ENCODE assay signal across 10 mouse cellular contexts in the genomic region with DNA sequence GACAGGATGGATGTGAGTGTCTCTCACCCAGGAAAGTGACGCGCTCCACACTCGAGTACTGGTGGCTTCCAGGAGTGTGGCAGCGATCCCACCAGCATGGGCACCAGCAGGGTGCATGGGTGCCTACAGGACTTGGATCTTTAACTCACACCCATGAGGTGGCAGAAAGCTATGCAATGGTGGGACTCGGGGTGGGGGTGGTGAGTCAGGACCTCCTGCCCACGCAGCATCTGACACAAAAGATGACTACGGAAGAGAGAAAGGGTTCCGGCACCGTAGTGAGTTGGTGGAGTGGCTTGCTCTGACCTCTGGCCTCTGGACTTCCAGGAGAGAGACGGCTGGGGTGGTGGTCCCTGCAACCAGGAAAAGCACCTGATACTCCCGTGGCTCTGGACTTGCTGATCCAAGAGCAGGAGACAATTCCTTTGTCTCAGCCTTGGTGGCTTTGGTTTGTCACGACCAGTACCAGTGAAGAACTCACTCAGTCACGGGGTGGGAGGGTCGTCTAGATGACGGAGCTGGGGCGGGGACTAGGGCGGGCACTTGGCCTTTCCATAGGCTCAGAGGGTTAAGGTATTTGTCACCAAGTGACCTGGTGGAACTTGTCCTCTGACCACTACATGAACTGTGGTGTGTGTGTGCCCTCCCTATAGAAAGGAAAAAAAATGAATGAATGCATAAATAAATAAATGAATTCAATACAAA. TPM values are rescaled to one million over a fixed set of nuclear protein-coding genes. Genes with fewer than 3 reads are reported as not detected.
DNase-seq lines count a peak whose midpoint lies in the region; ATAC-seq and TF ChIP-seq lines count a peak whose summit lies in the region.
"Had no signal": no experiment of that assay in that cellular context is flagged by ENCODE, and none has a peak within 500 bp of the region (broad histone marks: within the 10 kb centered on the region; RNA-seq: fewer than 3 reads in every experiment).

No protein-coding gene starts in this region.

- no peaks in the 10 kb centered on the region for H3K27me3 ChIP-seq in heart, postnatal 0 days (ENCODE audit: control insufficient read depth, insufficient read depth, low read length)
- H3K27me3 ChIP-seq in neural tube, embryonic 15.5 days (replicated peaks) = no peaks in the 10 kb centered on the region

- TF ChIP-seq EP300 in heart, postnatal 0 days (IDR thresholded peaks at IDR 0.05; ENCODE audit: low read depth) = no peak

- no peak for TF ChIP-seq CTCF in heart, postnatal 0 days (IDR thresholded peaks at IDR 0.05; ENCODE audit: low read depth)

- ATAC-seq in heart, postnatal 0 days (ENCODE audit: insufficient read depth, low read depth) = no peak
- no peak for ATAC-seq in neural tube, embryonic 15.5 days (ENCODE audit: low FRiP score)
- ATAC-seq: intestine, postnatal 0 days had no signal

- no peaks in the 10 kb centered on the region for H3K9me3 ChIP-seq in heart, postnatal 0 days (replicated peaks; ENCODE audit: control insufficient read depth, low read length)
- H3K9me3 ChIP-seq in neural tube, embryonic 15.5 days (replicated peaks) = no peaks in the 10 kb centered on the region

- H3K4me3 ChIP-seq in heart, postnatal 0 days (ENCODE audit: low read depth, low read length) = no peak overlapping the region
- H3K4me3 ChIP-seq in neural tube, embryonic 15.5 days (replicated peaks) = no peak overlapping the region

- peak; percentile 2 for DNase-seq in adrenal gland, postnatal 14 days
- no peak for DNase-seq in adrenal gland, adult 2 months
- DNase-seq in heart, postnatal 0 days (ENCODE audit: low spot score) = no peak
- DNase-seq in heart, postnatal 14 days = no peak
- DNase-seq in thymus, postnatal 4 days = peak; percentile 21
- DNase-seq in thymus, postnatal 14 days = no peak
- DNase-seq in yolk sac, embryonic 10.5 days (ENCODE audit: low spot score) = peak; percentile 91

- H3K36me3 ChIP-seq in heart, postnatal 0 days (replicated peaks; ENCODE audit: control insufficient read depth, insufficient read depth, low read length) = no peaks in the 10 kb centered on the region
- no peaks in the 10 kb centered on the region for H3K36me3 ChIP-seq in neural tube, embryonic 15.5 days

- H3K9ac ChIP-seq in heart, postnatal 0 days (replicated peaks; ENCODE audit: low read depth, low read length) = no peak overlapping the region
- H3K9ac ChIP-seq in neural tube, embryonic 15.5 days (replicated peaks) = no peak overlapping the region

- WGBS in heart, postnatal 0 days = 56% methylated on average over 17 of the region's 17 CpGs
- WGBS in neural tube, embryonic 15.5 days = 64% methylated on average over 17 of the region's 17 CpGs

- H3K4me2 ChIP-seq in heart, postnatal 0 days (ENCODE audit: low read depth, low read length) = no peak overlapping the region
- no peak overlapping the region for H3K4me2 ChIP-seq in neural tube, embryonic 15.5 days

- 0 out of 2 replicates have a peak overlapping the region, but pooled peaks have one; percentile 34 for H3K27ac ChIP-seq in heart, postnatal 0 days (ENCODE audit: low read depth)
- H3K27ac ChIP-seq in neural tube, embryonic 15.5 days (replicated peaks) = no peak overlapping the region
- H3K27ac ChIP-seq: macrophage had no signal

- intact Hi-C loops in heart, postnatal 14 days (cut with DNase I) = no loop called here

- H3K4me1 ChIP-seq in heart, postnatal 0 days (ENCODE audit: control insufficient read depth, insufficient read depth) = peaks cover 59% of the 10 kb centered on the region
- H3K4me1 ChIP-seq in neural tube, embryonic 15.5 days = no peaks in the 10 kb centered on the region

RNA-seq across cellular contexts. Expression of a gene that starts 27.9 kb away (rescaled TPM):
- 31.6 and 36.2 TPM in 2 replicates for total RNA-seq in adrenal gland, postnatal 14 days (2021)
- 10 to 100 TPM; 18.4 to 27.2 TPM for total RNA-seq in adrenal gland, adult 2 months (2021)
- 160 and 174 TPM in 2 replicates for polyA plus RNA-seq in adrenal gland, adult 2 months (2012; rRNA removed)
- 85.0 and 119 TPM in 2 replicates for total RNA-seq in heart, postnatal 0 days (2014; rRNA removed; ENCODE audit: low replicate concordance)
- polyA plus RNA-seq in heart, postnatal 0 days (2015; fragmentation: Nextera tagmentation; extraction: Ambion mirVana) = 122 and 135 TPM in 2 replicates
- total RNA-seq in heart, postnatal 14 days (2021) = 100 to 1,000 TPM; 198 to 232 TPM
- 11.5 and 22.7 TPM in 2 replicates for polyA plus RNA-seq in neural tube, embryonic 15.5 days (2015; fragmentation: Nextera tagmentation; extraction: Ambion mirVana)

RNA-seq across cellular contexts. Expression of a gene that starts 48.3 kb away (rescaled TPM):
- total RNA-seq in adrenal gland, postnatal 14 days (2021) = 55.3 and 65.0 TPM in 2 replicates
- total RNA-seq in adrenal gland, adult 2 months (2021) = 10 to 100 TPM; 61.7 to 68.7 TPM
- 93.9 and 123 TPM in 2 replicates for polyA plus RNA-seq in adrenal gland, adult 2 months (2012; rRNA removed)
- 80.2 and 83.4 TPM in 2 replicates for total RNA-seq in heart, postnatal 0 days (2014; rRNA removed; ENCODE audit: low replicate concordance)
- polyA plus RNA-seq in heart, postnatal 0 days (2015; fragmentation: Nextera tagmentation; extraction: Ambion mirVana) = 70.5 and 76.7 TPM in 2 replicates
- 10 to 100 TPM; 29.6 to 32.7 TPM for total RNA-seq in heart, postnatal 14 days (2021)
- polyA plus RNA-seq in neural tube, embryonic 15.5 days (2015; fragmentation: Nextera tagmentation; extraction: Ambion mirVana) = 109 and 117 TPM in 2 replicates

Comparison
In these comparisons a context has a peak if more than half of its experiments do, and no peak if none do; other contexts are left out.
1. DNase-seq: peak in adrenal gland, postnatal 14 days (single experiment), thymus, postnatal 4 days (single experiment) and yolk sac, embryonic 10.5 days (single experiment); none in adrenal gland, adult 2 months (single experiment), heart, postnatal 0 days (single experiment), heart, postnatal 14 days (0 of 2) and thymus, postnatal 14 days (single experiment).